Mouse (Mus musculus) retina, adult 2 months (tissue): Measurements from ENCODE around the gene Tab1.

Experiments
- DNase-seq: peaks from one replicate; pipeline ENCODE4 v3.0.0-alpha.2; 2012; ENCODE audit warnings: low read depth, low spot score

The Tab1 gene

DNA sequence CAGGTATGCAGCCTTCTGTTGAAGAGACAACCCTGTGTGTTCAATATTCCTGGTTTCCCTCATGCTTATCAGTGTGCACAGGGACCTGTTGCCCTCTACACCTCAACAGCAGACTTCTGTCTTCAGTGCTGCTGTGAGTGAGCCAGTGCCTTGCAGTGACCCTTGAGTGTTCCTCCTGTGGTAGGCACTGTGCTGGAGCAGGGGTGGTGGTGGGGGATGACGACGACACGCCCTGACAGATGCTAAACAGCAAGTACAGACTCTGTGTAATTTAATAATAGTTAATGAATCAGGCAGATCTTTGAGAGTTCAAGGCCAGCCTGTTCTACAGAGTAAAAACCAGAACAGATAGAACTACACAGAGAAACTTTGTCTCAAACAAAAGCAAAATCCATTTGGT lies 3.7 kb downstream of the Tab1 start:
- no peak for DNase-seq

- DNase-seq, result no peak
These were observed 5.2 kb downstream of the Tab1 start for GRCm38 (mm10) chr15:80137945-80138791.

DNA sequence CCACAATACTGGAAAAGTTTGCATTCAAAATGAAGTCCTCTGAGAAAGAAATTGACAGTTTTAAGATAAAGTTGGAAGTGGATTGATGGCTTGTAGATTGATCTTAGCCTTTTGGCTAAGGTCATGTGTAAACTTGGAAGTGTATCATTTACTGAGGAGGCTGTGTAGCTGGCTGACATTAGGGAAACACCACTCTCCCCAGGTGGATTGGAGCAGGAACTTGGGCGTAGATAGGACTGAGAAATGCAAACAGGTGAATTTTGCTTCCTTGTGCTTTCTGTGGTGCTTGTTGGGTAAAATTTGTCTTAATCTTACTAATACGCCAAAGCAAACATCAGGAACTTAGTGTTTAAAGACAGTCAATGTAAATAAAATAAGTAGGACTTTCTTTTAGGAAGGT lies 7.4 kb downstream of the Tab1 start:
- DNase-seq, result no peak

- no peak for DNase-seq
These were observed 8.0 kb downstream of the Tab1 start for GRCm38 (mm10) chr15:80140878-80141277.

- no peak for DNase-seq
These were observed 9.2 kb downstream of the Tab1 start for GRCm38 (mm10) chr15:80142130-80142529.

DNA sequence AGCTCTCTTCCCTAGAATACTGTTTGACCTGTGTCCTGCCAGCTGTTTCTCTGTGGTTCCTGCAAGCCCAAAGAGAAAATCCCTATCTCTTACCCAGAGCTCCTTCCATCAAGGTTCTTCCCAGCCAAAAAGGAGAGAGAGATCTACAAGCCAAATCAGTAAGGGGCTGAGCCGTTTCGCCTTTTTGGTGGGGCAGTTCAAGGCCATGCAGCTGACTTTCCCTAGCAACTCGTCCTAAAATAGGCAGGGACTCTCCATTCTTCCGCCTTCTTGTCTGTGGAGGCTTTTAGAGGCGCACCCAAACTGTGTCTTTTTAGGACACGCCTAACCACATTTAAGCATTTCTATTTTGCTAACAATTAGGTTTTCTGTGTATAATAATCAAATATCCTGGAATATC lies 10.8 kb downstream of the Tab1 start:
- no peak for DNase-seq

GRCm38 (mm10) chr15:80145397-80145796 lies 12.5 kb downstream of the Tab1 start:
- no peak for DNase-seq

GRCm38 (mm10) chr15:80146153-80146552 lies 13.2 kb downstream of the Tab1 start:
- no peak for DNase-seq

DNA sequence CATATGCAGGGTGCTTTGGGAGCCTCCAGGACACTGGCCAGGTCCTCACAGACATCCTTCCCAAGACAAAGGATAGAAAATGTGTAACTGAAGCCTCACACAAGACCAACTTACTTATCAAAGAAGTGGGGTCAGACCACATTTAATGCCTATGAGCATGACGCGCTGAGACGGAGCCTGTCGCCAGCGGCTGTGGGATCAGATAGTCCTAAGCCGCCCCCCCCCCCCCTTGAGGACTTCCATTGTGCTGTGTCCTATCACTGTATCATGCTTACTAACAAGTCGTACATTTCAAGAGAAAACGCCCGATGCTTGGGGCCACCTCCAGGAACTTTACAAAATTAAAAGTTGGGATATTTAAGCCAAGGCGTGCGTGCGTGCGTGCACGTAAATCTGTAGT lies 14.2 kb downstream of the Tab1 start:
- no peak for DNase-seq

DNA sequence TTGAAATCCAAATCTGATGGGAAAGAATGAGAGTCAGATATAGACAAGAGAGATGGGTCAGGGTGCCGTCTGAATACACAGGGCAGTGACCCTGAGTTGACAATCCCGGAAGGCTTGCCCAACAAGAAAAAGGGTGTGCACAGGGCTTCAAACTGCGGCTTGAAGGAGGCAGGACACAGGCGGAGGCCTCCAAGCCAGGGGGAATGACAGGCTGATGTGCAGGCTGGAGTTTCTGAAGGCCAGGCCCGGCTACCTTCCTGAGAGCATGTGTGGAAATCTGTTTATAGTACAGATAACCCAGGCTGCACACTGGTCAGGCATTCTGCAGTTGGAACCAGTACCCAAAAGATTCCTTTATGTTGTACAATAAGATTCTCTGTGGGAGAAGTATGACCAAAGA lies 14.6 kb downstream of the Tab1 start:
- DNase-seq, result no peak

DNA sequence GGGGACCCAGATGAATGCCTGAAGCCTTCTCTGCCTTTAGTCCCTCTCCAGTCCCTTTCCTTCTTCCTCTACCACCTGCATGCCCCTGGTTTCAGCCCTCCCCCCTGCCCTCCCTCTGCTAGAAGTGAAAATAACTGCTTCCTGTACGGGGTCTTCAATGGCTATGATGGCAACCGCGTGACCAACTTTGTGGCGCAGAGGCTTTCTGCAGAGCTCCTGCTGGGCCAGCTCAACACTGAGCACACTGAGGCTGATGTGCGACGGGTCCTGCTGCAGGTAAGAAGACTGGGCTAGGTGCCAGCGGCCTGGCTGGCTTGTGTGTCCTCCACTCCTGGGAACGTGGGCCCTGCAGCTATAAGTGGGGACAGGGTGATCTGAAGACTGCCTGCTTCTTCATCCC lies 15.6 kb downstream of the Tab1 start:
- no peak for DNase-seq

DNA sequence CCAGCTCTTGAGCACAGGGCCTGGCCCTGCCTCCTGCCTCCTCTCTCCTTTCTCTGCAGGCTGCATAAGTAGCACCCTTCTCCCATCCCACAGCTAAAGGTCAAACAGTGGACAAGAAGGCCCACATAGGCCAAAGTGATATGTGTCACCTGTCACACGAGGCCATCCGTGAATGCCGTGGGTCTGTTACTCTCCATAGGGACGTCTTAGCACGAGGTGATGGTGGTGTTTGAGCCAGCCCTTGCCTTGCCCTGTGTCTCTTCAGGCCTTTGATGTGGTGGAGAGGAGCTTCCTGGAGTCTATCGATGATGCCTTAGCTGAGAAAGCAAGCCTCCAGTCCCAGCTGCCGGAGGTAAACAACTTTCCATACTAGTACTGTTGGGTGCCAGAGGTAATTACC lies 16.6 kb downstream of the Tab1 start:
- no peak for DNase-seq

GRCm38 (mm10) chr15:80152663-80153062 lies 19.7 kb downstream of the Tab1 start:
- DNase-seq, result no peak

GRCm38 (mm10) chr15:80153757-80154156 lies 20.8 kb downstream of the Tab1 start:
- no peak for DNase-seq

DNA sequence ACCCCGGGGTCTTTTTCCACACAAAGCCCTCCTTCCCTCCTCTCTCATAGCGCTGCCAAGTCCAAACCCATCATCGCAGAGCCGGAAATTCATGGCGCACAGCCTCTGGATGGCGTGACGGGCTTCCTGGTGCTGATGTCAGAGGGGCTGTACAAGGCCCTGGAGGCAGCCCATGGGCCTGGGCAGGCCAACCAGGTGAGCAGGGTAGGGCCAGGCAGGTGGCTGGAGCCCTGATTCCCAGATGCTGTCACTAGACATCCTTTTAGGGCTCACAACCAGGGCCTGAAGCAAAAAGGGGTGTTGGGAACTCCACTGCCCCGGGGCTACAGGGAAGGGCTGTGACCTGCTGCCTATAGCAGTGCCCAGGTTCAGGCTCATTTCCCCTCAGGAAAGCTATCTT lies 22.8 kb downstream of the Tab1 start:
- DNase-seq, result no peak

DNA sequence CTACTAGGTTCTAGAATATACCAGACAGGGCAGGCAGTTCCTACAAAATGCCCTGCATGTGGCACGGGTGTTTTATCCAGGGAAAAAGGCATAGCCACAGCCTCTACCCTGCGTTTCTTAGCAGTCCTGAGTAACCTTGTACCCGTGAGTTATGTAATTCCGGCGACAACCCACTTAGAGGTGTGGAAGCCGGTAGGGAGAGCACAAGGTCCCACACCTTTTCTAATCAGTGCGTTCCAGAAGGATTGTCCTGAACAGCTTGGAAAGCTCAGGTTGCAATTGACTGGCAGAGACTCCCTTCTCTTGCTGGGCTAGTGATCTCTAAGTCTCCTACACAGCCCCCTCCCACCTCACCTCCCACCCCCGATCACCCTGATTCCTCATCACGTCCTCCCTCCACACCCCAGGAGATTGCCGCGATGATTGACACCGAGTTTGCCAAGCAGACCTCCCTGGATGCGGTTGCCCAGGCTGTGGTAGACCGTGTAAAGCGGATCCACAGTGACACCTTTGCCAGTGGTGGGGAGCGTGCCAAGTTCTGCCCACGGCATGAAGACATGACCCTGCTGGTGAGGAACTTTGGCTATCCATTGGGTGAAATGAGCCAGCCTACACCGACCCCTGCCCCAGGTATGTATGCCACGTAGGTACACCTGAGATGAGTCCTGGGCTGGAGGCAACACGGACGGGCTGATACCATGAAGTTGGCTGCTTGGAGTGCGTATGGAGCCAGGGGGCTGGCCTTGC lies 24.4 kb downstream of the Tab1 start:
- DNase-seq, result no peak

- no peak for DNase-seq
These were observed 25.2 kb downstream of the Tab1 start for GRCm38 (mm10) chr15:80158001-80158706.

- DNase-seq, result no peak
These were observed 25.8 kb downstream of the Tab1 start for GRCm38 (mm10) chr15:80158707-80159090.

- no peak for DNase-seq
These were observed 26.5 kb downstream of the Tab1 start for GRCm38 (mm10) chr15:80159286-80159901.

DNA sequence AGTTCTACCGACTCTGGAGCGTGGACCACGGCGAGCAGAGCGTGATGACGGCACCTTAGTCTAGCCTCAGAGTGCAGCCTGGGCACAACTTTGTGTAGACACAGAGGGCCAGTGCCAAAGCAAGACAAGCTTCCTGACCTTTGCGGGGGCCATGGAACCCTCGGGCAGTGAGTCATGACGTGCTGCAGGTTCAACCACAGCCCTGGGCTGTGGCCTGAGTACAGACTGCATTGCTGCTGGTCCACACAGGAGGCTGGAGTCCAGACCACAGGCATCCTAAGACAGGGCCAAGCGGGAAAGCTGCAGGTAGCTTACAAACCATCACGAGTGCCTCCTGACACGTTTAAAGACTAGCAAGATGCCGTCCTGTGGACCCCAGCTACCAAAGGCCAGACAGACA lies 27.3 kb downstream of the Tab1 start:
- DNase-seq, result no peak

DNA sequence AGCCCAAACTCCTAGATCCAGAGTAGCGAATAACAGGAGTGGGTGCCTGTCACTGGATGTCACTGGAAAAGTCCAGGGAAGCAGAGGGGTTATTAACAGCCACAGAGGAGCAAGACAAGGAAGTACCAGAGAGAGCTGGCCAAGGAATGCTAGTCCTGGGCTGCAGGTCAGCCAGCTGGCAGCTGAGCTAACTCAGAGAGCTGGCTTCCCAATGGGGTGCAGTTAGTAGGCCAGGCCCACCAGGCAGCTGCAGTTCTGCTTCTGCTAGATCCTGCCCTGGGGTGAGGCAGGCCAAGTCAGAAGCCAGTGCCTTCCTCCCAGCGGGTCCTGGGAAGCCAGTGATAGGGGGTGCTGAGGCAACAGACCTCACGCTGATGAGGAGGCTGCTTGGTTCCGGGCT lies 27.8 kb downstream of the Tab1 start:
- no peak for DNase-seq

GRCm38 (mm10) chr15:80161199-80161598 lies 28.3 kb downstream of the Tab1 start:
- DNase-seq, result no peak
